Comparison of ENCODE assay signal across 9 mouse cellular contexts in the genomic region with DNA sequence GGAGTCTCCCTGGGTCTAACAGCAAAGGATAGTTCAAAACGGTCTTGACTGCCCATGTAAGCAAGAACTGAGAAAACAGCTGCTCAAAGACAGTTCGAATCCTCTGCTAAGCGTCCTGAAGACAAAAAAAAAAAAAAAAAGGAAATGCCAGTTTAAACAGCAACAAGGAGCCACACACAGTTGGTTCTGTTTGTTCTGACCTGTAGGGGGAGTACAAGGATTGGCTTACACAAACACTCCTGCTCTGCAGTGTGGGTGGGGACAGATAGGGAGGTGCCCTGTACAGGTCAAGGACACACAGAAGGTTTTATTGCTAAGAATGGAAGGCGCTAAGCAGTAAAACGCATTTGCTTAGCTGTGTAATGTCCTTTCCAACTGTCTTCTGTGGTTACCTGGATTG. TPM values are rescaled to one million over a fixed set of nuclear protein-coding genes. Genes with fewer than 3 reads are reported as not detected.
DNase-seq lines count a peak whose midpoint lies in the region; ATAC-seq and TF ChIP-seq lines count a peak whose summit lies in the region.
"Had no signal": no experiment of that assay in that cellular context is flagged by ENCODE, and none has a peak within 500 bp of the region (broad histone marks: within the 10 kb centered on the region; RNA-seq: fewer than 3 reads in every experiment).

No protein-coding gene starts in this region.

- peak; percentile 39 for DNase-seq in limb, embryonic 14.5 days (ENCODE audit: low spot score)
- DNase-seq in limb, embryonic 10.5 days (ENCODE audit: low spot score): no peak
- peak; percentile 56 for DNase-seq in MN1 (ENCODE audit: low spot score)
- peak; percentile 28 for DNase-seq in cerebellum, adult 9-11 months
- peak; percentile 30 for DNase-seq in kidney, adult 18-20 months
- peak; percentile 54 for DNase-seq in lung, postnatal 14 days
- DNase-seq in yolk sac, embryonic 10.5 days (ENCODE audit: low spot score): peak; percentile 50

- no peak for TF ChIP-seq POLR2A in limb, embryonic 14.5 days (IDR thresholded peaks at IDR 0.05; ENCODE audit: borderline replicate concordance, extremely low read depth, insufficient read depth, insufficient read length)

- no peak overlapping the region for H3K27ac ChIP-seq in limb, embryonic 14.5 days (replicated peaks; ENCODE audit: low read depth, low read length)
- H3K27ac ChIP-seq in limb, embryonic 10.5 days: no peak overlapping the region
- no peak overlapping the region for H3K27ac ChIP-seq in forebrain, embryonic 13.5 days

- no peaks in the 10 kb centered on the region for H3K4me1 ChIP-seq in limb, embryonic 14.5 days (ENCODE audit: control insufficient read depth, insufficient read depth, low read length)
- H3K4me1 ChIP-seq in limb, embryonic 10.5 days: no peaks in the 10 kb centered on the region
- H3K4me1 ChIP-seq in forebrain, embryonic 13.5 days: no peaks in the 10 kb centered on the region

- no peak overlapping the region for H3K4me3 ChIP-seq in limb, embryonic 14.5 days (replicated peaks; ENCODE audit: low read length)
- H3K4me3 ChIP-seq in limb, embryonic 10.5 days: no peak overlapping the region
- no peak overlapping the region for H3K4me3 ChIP-seq in forebrain, embryonic 13.5 days

- ATAC-seq in limb, embryonic 14.5 days (ENCODE audit: low FRiP score, low read depth): no peak
- ATAC-seq in forebrain, embryonic 13.5 days: no peak

- 27% methylated on average over 5 of the region's 5 CpGs for WGBS in limb, embryonic 14.5 days
- 39% methylated on average over 5 of the region's 5 CpGs for WGBS in limb, embryonic 10.5 days
- 29% methylated on average over 5 of the region's 5 CpGs for WGBS in forebrain, embryonic 13.5 days

- no peaks in the 10 kb centered on the region for H3K36me3 ChIP-seq in limb, embryonic 14.5 days (ENCODE audit: control insufficient read depth, insufficient read depth, low read length)
- H3K36me3 ChIP-seq in limb, embryonic 10.5 days: no peaks in the 10 kb centered on the region
- no peaks in the 10 kb centered on the region for H3K36me3 ChIP-seq in forebrain, embryonic 13.5 days (ENCODE audit: poor library complexity, severe bottlenecking)

- no peak overlapping the region for H3K9ac ChIP-seq in limb, embryonic 14.5 days (ENCODE audit: low read depth, low read length, severe bottlenecking)
- H3K9ac ChIP-seq in forebrain, embryonic 13.5 days: no peak overlapping the region

- H3K27me3 ChIP-seq in limb, embryonic 14.5 days (ENCODE audit: control insufficient read depth, insufficient read depth, low read length): no peaks in the 10 kb centered on the region
- no peaks in the 10 kb centered on the region for H3K27me3 ChIP-seq in limb, embryonic 10.5 days (ENCODE audit: low read depth, poor library complexity, severe bottlenecking)
- H3K27me3 ChIP-seq in forebrain, embryonic 13.5 days: no peaks in the 10 kb centered on the region

- no peak overlapping the region for H3K4me2 ChIP-seq in limb, embryonic 14.5 days (replicated peaks; ENCODE audit: low read depth, low read length, severe bottlenecking)
- no peak overlapping the region for H3K4me2 ChIP-seq in forebrain, embryonic 13.5 days

- no peaks in the 10 kb centered on the region for H3K9me3 ChIP-seq in limb, embryonic 14.5 days (ENCODE audit: control insufficient read depth, low read length)
- no peaks in the 10 kb centered on the region for H3K9me3 ChIP-seq in limb, embryonic 10.5 days (replicated peaks)
- H3K9me3 ChIP-seq in forebrain, embryonic 13.5 days (replicated peaks): no peaks in the 10 kb centered on the region

RNA-seq across cellular contexts. Expression of a gene that starts 20.6 kb away (rescaled TPM):
- polyA plus RNA-seq in limb, embryonic 14.5 days (2012; rRNA removed): 31.1 and 33.2 TPM in 2 replicates
- polyA plus RNA-seq in limb, embryonic 14.5 days (2014; fragmentation: Nextera tagmentation; extraction: Ambion mirVana): 42.6 and 49.3 TPM in 2 replicates
- 17.4 and 20.0 TPM in 2 replicates for polyA plus RNA-seq in limb, embryonic 10.5 days (2016; fragmentation: Nextera tagmentation; extraction: Ambion mirVana)
- 14.0 and 14.5 TPM in 2 replicates for polyA plus RNA-seq in forebrain, embryonic 13.5 days (2015; fragmentation: Nextera tagmentation; extraction: Ambion mirVana)

RNA-seq across cellular contexts. Expression of a gene that starts 20.9 kb away (rescaled TPM):
- not detected in 2 replicates for polyA plus RNA-seq in limb, embryonic 14.5 days (2012; rRNA removed)
- not detected in 2 replicates for polyA plus RNA-seq in limb, embryonic 14.5 days (2014; fragmentation: Nextera tagmentation; extraction: Ambion mirVana)
- not detected in 2 replicates for polyA plus RNA-seq in limb, embryonic 10.5 days (2016; fragmentation: Nextera tagmentation; extraction: Ambion mirVana)
- polyA plus RNA-seq in forebrain, embryonic 13.5 days (2015; fragmentation: Nextera tagmentation; extraction: Ambion mirVana): not detected in 2 replicates
- polyA plus RNA-seq: heart, embryonic 14.5 days had no signal
